Mouse (Mus musculus): ENCODE measurements around the gene Ncdn.

The Ncdn gene

GRCm38 (mm10) chr4:126752024-126752607 is 1.1 kb downstream of the Ncdn start:
- DNase-seq (ENCODE audit: low spot score), result no peak

DNA sequence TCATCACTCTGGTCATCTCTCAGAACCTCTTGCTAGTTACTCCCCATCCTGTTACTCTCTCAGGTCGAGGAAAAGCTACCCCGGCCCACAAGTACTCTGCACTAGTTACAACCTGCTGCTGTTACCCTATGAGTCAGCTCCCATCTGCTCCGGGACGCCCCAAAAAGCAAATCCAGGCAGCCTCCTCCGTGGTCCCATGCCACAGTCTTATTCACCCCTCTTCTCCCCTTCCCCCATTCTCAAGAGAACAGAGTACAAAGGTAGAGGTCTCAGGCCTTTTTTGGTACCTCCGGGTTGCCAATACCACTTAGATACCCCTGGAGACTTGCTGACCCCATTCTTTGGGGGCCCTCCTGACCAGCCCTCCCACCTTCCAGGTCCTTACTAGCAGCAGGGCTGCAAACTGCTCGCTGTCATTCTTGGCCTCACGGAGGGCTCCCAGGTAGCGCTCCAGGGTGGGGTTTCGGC is 1.6 kb downstream of the Ncdn start:
- DNase-seq (ENCODE audit: low spot score), result no peak

DNA sequence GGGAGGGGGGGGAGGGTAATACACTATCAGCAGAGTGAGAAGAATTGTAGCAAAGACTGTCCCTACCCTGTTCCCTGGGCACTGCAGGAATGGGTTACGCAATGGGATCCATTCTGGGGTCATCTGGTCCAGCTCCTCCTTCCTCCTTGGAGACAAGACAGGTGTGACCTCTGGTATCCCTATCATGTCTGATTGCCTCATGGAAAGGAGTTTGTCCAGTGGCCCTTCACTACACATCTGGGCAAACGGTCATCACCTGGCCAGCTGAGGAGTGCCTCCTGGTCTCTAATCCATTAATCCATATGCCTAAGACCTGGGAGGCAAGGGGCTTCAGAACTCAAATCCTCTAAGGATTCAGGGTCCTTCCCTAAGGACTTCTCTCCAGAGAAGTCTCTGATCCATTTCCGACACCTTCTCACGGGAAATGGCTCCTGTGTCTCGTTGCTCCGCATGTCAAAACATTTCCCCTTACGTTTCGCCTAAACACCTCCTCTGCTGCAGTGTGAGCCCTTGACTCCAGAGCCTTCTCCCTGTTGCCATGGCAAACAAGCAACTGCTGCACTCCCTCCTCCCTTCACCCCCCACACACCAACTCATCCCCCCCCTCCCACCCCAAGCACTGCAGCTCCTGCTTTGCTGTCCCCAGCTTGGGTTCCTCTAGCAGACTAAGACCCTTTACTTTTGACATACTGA is 2.2 kb downstream of the Ncdn start:
- DNase-seq (ENCODE audit: low spot score), result no peak

- DNase-seq (ENCODE audit: low spot score), result no peak
These were observed 3.1 kb downstream of the Ncdn start for GRCm38 (mm10) chr4:126750046-126750683.

DNA sequence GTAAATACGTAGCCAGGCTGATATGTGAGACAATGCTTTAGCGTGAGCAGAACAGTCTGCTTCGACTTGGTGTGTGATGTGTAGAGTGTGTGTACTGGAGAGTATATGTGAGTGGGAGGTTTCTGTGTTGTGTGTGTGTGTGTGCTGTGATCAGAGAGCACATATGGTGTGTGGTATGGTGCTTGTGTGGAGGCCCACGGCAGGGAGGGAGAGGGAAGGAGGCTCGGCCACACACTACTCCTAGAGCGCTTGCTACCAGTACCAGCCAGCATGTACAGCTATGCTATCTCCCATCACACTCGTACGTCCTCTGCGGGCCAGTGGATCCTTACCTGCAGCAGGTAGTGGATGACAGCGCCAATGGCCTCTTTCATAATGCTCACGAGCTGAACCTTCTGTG is 3.7 kb downstream of the Ncdn start:
- no peak for DNase-seq (ENCODE audit: low spot score)

DNA sequence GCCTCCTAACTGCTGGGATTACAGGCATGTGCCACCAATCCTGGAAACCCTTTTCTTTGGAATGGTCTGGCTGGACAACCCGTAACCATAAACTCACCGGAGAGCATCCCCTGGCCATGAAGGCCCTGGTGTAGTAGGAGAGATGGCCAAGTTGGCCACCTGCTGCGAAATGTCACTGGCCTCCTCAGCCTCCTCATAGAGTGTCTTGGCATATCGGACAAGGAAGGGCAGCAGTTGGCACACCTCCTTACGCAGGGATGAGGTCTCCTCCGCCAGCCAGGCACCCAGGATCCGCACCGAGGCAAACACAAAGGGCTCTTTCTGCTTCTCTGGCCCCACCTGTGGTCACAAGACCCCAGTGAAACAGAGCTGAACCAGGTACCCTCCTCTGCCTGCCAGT is 4.9 kb downstream of the Ncdn start:
- DNase-seq (ENCODE audit: low spot score), result no peak

- DNase-seq (ENCODE audit: low spot score), result no peak
These were observed 6.9 kb downstream of the Ncdn start for GRCm38 (mm10) chr4:126746194-126746840.

DNA sequence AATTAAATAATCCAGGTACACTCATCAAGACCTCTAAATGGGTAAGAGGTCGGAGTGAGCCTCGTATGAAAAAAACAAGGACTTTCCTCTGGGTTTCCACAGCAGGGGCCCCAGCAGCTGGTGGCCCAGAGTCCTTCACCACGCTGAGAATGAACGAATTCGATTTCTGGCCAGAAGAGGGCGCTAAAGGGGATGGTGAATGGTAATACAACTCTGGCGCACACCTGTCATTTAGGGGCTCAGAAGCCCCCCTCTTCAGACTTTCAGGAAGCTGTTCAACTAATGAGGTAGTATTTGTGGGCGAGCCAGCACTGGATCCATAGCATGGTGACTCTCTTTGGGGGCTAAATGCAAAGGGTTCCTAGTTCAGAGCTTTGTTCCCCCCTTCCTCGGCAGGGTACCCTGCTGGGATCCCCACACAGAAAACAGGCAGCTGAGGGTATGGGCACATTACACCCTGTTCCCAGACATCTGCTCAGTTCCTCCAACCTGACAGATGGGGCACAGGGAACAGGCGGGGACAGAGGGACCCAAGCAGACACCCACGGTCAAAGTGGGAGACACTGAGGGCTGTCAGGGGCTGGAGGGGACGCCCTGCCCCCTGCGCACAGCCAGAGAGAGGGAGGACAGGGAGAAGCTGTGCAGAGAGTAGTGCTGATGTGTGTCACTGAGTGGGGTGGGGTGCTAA is 7.6 kb downstream of the Ncdn start:
- DNase-seq (ENCODE audit: low spot score), result no peak

- no peak for DNase-seq (ENCODE audit: low spot score)
These were observed 8.4 kb downstream of the Ncdn start for GRCm38 (mm10) chr4:126744831-126745230.

DNA sequence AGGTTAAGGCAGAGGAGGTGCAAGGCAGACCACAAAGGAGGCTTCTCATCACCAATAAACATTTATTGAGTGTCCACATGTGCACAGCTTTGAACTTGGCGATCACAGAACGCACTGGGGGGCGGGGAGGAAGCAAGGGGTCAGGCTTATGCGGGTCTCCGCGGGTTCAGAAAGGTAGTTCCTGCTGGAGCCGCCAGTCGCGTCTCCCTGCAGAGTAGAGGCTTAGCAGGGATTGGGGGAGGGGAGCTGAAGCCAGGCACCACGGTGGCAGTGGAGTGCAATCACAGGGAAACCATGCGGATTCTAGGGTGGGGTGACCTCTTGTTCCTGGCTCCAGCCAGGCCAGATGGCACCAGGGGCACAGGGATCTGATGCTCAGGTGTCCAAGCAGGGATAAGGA is 9.5 kb downstream of the Ncdn start:
- DNase-seq (ENCODE audit: low spot score), result no peak

GRCm38 (mm10) chr4:126742976-126743375 is 10.3 kb downstream of the Ncdn start:
- DNase-seq (ENCODE audit: low spot score), result no peak

DNA sequence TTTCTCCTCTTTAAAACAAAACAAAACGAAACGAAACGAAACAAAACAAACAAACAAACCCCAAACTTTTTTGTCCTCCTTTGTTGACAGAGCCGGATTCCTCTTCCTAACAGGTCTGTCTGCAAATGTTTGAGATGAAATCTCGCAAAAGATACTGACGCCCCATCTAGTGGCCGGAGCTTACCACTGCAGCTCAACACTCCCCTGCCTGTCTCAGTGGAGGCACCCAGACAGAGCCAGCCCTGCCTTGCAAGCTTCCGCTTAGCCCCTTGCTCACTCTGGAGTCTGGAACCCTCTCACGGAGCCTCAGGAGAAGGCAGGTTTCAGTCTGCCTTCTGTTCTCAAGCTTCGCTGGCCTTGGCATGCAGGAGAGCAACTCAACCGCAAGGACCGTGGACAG is 11.8 kb downstream of the Ncdn start:
- DNase-seq (ENCODE audit: low spot score), result no peak

DNA sequence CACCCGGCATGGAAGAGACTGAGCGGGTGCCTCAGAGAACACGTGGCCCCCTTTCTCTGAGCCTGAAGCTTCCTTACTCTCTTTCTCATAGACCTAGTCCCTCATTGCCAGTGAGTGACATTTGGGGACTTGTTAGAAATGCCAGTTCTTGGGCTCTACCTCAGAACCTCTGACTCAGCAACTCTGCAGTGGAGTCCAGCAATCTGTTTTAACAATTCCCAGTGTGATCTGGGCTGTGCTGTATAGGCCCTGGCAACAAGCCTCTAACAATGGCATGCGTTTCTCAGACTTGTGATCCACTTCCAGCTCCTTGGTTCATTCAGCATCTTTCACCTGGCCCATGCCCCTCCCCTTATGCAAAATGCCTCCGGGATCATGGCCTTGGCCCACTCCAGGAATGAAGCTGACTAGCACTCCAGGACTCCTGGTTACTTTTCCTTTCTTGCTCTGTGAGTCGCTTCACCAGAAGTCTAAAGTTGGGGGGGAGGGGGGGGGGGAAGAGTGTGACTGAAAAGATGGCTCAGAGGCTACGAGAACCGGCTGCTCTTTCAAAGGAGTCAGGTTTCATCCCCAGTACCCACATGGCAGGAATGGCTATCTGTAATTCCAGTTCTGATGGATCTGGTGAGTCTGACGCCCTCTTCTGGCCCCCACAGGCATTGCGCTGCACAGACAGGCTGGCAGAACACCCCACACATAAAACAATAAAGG is 13.1 kb downstream of the Ncdn start:
- no peak for DNase-seq (ENCODE audit: low spot score)

DNA sequence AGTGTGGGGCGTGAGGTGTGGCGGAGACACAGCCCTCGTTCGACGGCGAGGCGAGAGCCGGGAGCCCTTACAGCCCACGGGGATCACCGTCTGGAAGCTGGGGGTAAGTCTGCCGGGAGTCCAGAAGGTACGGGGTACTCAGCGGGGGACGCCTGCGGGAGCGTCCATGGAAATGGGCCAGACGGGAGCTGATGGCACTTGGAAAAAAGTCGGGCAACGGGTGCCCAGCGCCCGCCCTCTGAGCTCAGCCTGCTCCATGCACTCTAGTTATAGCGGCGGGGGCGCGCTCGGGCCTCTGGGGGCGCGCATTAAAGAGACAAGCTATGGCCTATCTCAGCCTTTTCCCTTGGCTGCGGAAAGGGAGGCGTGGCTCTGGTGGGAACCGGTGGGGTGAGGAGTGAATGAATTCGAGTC is 17.2 kb downstream of the Ncdn start, which contains the start of gene Tfap2e:
TSS of gene Tfap2e (minus strand) at position 240 of the 414 bp plus-strand sequence.
- DNase-seq (ENCODE audit: low spot score), result no peak

DNA sequence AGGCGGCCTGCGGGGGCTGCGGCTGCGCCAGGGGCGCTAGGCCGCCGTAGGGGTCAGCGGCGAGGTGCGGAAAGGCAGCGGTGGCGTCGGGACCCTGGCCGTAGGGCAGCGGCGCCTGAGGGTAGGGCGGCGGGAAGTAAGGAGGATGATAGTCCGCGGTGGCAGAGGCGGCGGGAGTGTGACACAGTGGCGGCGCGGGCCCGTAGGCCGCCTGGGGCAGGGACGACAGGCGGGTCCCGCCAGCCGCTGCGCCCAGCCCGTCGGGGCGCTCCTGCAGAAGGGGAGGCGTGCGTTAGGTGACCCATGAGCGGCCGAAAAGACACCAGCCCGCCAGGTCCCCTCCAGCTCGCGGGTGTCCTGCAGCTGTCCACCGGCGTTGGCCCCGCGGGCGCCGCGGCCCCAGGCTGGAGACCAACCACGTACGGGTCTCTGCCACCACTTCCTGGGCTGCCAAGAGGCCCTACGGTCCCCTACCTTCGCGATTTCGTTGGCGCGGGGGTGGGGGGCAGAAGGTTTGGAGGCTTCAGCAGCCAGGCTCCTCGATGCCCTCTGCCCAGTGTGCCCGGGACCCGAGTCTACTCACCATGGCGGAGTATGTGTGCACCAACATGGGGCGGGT is 17.7 kb downstream of the Ncdn start:
- DNase-seq (ENCODE audit: low spot score), result no peak

- DNase-seq (ENCODE audit: low spot score), result no peak
These were observed 18.4 kb downstream of the Ncdn start for GRCm38 (mm10) chr4:126734700-126735381.

- DNase-seq (ENCODE audit: low spot score), result no peak
These were observed 19.1 kb downstream of the Ncdn start for GRCm38 (mm10) chr4:126734001-126734603.

GRCm38 (mm10) chr4:126732531-126733380 is 20.5 kb downstream of the Ncdn start:
- no peak for DNase-seq (ENCODE audit: low spot score)

DNA sequence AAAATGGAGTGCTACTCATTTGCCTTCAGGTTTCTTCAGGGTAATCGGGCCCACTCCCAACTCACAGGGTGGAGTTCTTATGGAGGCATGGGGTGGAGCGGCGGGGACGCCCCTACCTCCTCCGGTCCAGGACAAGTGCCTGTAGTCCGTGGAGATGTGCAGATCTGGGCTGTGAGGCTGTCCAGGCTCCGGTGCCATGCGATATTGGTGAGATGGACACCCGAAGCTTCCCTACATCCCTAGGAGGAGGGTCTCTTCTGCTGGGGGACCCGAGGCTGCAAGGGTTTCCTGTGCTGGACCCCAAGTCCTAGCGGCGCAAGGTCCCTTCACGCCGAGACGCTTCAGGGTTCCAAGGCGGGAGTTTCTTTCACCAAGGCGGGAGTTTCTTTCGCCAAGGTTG is 21.1 kb downstream of the Ncdn start:
- no peak for DNase-seq (ENCODE audit: low spot score)
